Mouse (Mus musculus): ENCODE data around the gene Cyp2j6. TPM values are rescaled to one million over a fixed set of nuclear protein-coding genes. Genes with fewer than 3 reads are reported as not detected.

The Cyp2j6 gene
- total and polyA plus RNA-seq, 3 experiments, result not detected

- Histone ChIP-seq H3K4me1 (ENCODE audit: control insufficient read depth in 1 of 2, insufficient read depth in 2 of 2, low read length in 2 of 2) (no peaks in the 10 kb centered on the region), H3K27ac (ENCODE audit: control insufficient read depth, low read depth, low read length) (no peak overlapping the region), H3K9ac (ENCODE audit: control insufficient read depth, low read depth, low read length, poor library complexity, severe bottlenecking) (no peak overlapping the region), H3K9me3 (replicated peaks; ENCODE audit: insufficient read depth, low read length) (no peaks in the 10 kb centered on the region), H3K4me3 (ENCODE audit: control insufficient read depth in 1 of 2, insufficient read depth in 1 of 2, low read depth in 2 of 2, low read length in 2 of 2) (no peak overlapping the region), H3K79me2 (ENCODE audit: control insufficient read depth, insufficient read depth, low read length, poor library complexity) (no peaks in the 10 kb centered on the region), H3K27me3 (ENCODE audit: control insufficient read depth in 1 of 2, insufficient read depth in 2 of 2, low read length in 2 of 2) (no peaks in the 10 kb centered on the region), H3K36me3 (ENCODE audit: control insufficient read depth in 1 of 2, insufficient read depth in 2 of 2, low read length in 2 of 2) (no peaks in the 10 kb centered on the region)
- TF ChIP-seq GATA1 (IDR thresholded peaks at IDR 0.05; ENCODE audit: low read depth, low read length), result no peak
- TF ChIP-seq MEF2A (IDR thresholded peaks at IDR 0.05; ENCODE audit: extremely low read depth, insufficient replicate concordance, low read depth, low read length, poor library complexity, severe bottlenecking), result no peak
- no peak for TF ChIP-seq SIN3A (IDR thresholded peaks at IDR 0.05; ENCODE audit: low read length)
- no peak for TF ChIP-seq NRF1 (IDR thresholded peaks at IDR 0.05; ENCODE audit: insufficient read depth, low read depth, low read length, poor library complexity, severe bottlenecking)
- no peak for TF ChIP-seq MXI1 (IDR thresholded peaks at IDR 0.05; ENCODE audit: low read depth, low read length)
- TF ChIP-seq EP300 (IDR thresholded peaks at IDR 0.05; ENCODE audit: low read depth in 1 of 2, low read length in 2 of 2), result no peak
- TF ChIP-seq POLR2AphosphoS2 (IDR thresholded peaks at IDR 0.05; ENCODE audit: low read length), result no peak
- TF ChIP-seq MAX (IDR thresholded peaks at IDR 0.05; ENCODE audit: low read length), result no peak
- TF ChIP-seq MYB (IDR thresholded peaks at IDR 0.05; ENCODE audit: low read depth, low read length), result no peak
- no peak for DNase-seq (ENCODE audit: low read depth, low spot score)
These were observed 31.2 kb downstream of the Cyp2j6 start for GRCm38 (mm10) chr4:96522256-96522655.

GRCm38 (mm10) chr4:96510083-96510482, 43.4 kb downstream of the Cyp2j6 start:
- no peaks in the 10 kb centered on the region for H3K27me3 ChIP-seq (ENCODE audit: control insufficient read depth in 1 of 2, insufficient read depth in 2 of 2, low read length in 2 of 2)
- TF ChIP-seq USF2 (IDR thresholded peaks at IDR 0.05; ENCODE audit: borderline replicate concordance in 1 of 2, insufficient read depth in 1 of 2, low read depth in 1 of 2, low read length in 2 of 2), result no peak
- TF ChIP-seq POLR2A (IDR thresholded peaks at IDR 0.05; ENCODE audit: control insufficient read depth in 1 of 2, insufficient read depth in 1 of 2, low read depth in 1 of 2, low read length in 2 of 2, poor library complexity in 1 of 2), result no peak
- no peak for TF ChIP-seq ZMIZ1 (IDR thresholded peaks at IDR 0.05; ENCODE audit: low read depth, low read length)
- no peak for TF ChIP-seq TBP (IDR thresholded peaks at IDR 0.05; ENCODE audit: low read depth, low read length)
- no peak for TF ChIP-seq RAD21 (IDR thresholded peaks at IDR 0.05; ENCODE audit: low read depth, low read length)
- TF ChIP-seq BHLHE40 (IDR thresholded peaks at IDR 0.05; ENCODE audit: borderline replicate concordance, low read depth, low read length), result no peak
- TF ChIP-seq SIN3A (IDR thresholded peaks at IDR 0.05; ENCODE audit: low read length), result no peak
- no peak for TF ChIP-seq MAX (IDR thresholded peaks at IDR 0.05; ENCODE audit: low read length)
- TF ChIP-seq HCFC1 (IDR thresholded peaks at IDR 0.05; ENCODE audit: low read depth, low read length), result no peak
- no peak for TF ChIP-seq NELFE (IDR thresholded peaks at IDR 0.05; ENCODE audit: low read depth, low read length)
- TF ChIP-seq MEF2A (IDR thresholded peaks at IDR 0.05; ENCODE audit: extremely low read depth, insufficient replicate concordance, low read depth, low read length, poor library complexity, severe bottlenecking), result no peak
- TF ChIP-seq MAFK (IDR thresholded peaks at IDR 0.05; ENCODE audit: borderline replicate concordance, low read depth, low read length), result no peak
- TF ChIP-seq TAL1 (IDR thresholded peaks at IDR 0.05; ENCODE audit: low read length), result no peak
- no peak for TF ChIP-seq E2F4 (IDR thresholded peaks at IDR 0.05; ENCODE audit: borderline replicate concordance, low read depth, low read length)
- no peak for TF ChIP-seq MYC (IDR thresholded peaks at IDR 0.05; ENCODE audit: low read depth, low read length)
- TF ChIP-seq JUND (IDR thresholded peaks at IDR 0.05; ENCODE audit: low read depth, low read length), result no peak
- TF ChIP-seq MXI1 (IDR thresholded peaks at IDR 0.05; ENCODE audit: low read depth, low read length), result no peak
- no peak for TF ChIP-seq RCOR1 (IDR thresholded peaks at IDR 0.05; ENCODE audit: low read depth, low read length)
- no peak for TF ChIP-seq GATA1 (IDR thresholded peaks at IDR 0.05; ENCODE audit: low read depth, low read length)
- no peaks in the 10 kb centered on the region for H3K79me2 ChIP-seq (ENCODE audit: control insufficient read depth, insufficient read depth, low read length, poor library complexity)
- no peak overlapping the region for H3K27ac ChIP-seq (ENCODE audit: control insufficient read depth, low read depth, low read length)
- DNase-seq (ENCODE audit: low read depth, low spot score), result no peak
- H3K4me3 ChIP-seq (ENCODE audit: control insufficient read depth in 1 of 2, insufficient read depth in 1 of 2, low read depth in 2 of 2, low read length in 2 of 2), result no peak overlapping the region
- H3K9me3 ChIP-seq (replicated peaks; ENCODE audit: insufficient read depth, low read length), result no peaks in the 10 kb centered on the region
- H3K4me1 ChIP-seq (ENCODE audit: control insufficient read depth in 1 of 2, insufficient read depth in 2 of 2, low read length in 2 of 2), result no peaks in the 10 kb centered on the region
- no peaks in the 10 kb centered on the region for H3K36me3 ChIP-seq (ENCODE audit: control insufficient read depth in 1 of 2, insufficient read depth in 2 of 2, low read length in 2 of 2)
- H3K9ac ChIP-seq (ENCODE audit: control insufficient read depth, low read depth, low read length, poor library complexity, severe bottlenecking), result no peak overlapping the region

All from MEL (cell line).